Mouse (Mus musculus) cerebellum, adult 11-12 months (tissue): ENCODE results near the gene Nfx1.

Source experiments
- DNase-seq: peaks from one replicate; pipeline ENCODE4 v3.0.0; 2022

The Nfx1 gene

DNA sequence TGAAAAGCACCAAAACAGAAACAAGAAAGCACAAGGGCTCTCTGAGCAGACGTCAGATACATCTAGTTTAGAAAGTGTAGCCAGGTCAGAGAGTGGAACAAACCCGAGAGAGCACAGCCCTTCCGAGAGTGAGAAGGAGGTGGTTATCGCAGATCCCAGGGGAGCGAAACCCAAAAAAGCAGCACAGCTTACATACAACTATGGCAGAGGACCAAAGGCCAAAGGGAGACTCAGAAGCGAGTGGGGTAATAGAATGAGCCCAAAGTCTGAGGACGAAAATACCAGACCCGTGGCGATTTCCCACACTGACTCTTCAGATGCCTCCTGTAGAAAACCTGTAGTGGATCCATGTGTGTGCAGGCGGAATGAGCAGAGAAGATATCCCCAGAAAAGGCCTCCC lies 5.9 kb downstream of the Nfx1 start:
- DNase-seq, result no peak

GRCm38 (mm10) chr4:40979430-40979829 lies 8.7 kb downstream of the Nfx1 start:
- DNase-seq, result no peak

DNA sequence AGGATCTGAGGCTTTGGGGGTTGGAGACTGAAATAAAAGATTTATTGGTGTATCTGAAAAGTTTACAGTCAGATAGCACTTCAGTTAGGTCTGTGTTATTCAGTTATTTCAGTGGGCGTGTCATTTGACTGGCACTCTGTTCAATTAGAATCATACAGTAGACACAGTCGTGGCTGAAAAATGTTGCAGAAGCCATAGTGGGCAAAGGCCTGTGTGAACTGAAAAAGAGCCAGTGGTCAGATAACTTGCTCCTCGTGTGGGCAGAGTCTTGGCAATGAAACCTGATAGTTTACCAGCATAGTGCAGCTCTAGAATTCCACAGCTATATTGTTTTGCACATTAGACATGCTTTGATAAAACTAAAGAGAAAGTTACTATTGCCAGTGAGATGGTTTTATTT lies 11.8 kb downstream of the Nfx1 start:
- no peak for DNase-seq

DNA sequence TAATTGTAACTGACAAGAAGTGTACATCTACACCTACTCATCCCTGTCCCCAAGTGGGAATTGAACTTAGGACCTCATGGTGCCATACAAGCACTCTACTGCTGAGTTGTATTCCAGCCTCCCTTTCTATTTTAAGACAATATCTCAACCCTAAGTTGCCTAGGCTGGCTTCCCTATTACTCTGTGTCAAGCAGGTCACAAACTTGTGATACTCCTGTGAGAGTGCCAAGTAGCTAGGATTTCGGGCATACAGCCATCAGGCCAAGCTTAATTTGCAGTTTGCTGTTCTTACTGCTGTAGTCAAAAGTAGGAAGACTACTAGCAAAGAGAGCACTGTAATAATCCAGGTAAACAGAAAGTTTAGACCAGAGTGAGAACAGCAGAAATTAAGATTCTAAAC lies 13.0 kb downstream of the Nfx1 start:
- DNase-seq, result no peak

DNA sequence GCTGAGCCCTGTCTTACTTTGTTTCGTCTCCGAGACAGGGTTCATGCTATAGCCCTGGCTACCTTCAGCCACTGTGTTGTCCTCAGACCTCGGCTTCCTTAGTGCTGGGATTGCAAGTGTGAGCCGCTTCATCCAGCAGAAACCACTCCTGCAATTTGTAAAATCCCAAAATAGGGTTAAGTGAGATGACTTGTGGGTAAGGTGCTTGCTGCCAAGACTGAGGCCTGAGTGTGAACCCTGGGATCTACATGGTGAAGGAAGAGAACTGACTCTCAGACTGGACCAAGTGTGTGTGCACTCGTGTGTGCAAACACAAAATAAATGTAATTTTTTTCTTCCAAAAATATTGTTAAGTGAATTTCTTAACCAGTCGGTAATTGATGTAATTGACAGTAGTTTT lies 18.9 kb downstream of the Nfx1 start:
- no peak for DNase-seq

DNA sequence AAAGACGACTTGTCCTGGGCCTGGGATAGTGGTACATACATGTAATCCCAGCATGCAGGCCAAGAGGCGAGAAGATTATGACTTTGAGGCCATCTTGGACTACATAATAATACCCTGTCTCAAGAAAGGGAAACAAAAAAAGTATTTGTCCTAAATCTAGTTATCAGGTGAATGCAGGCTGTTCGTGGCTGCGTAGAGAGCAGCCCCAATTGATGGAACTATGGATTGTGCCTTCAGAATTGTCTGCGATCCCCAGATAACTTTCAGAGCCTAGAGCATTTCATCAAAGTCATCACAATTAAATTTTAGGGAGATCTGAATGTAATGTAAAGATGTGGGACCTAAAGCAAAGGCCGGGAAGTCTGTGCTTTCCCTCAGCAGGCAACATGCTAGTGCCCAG lies 25.6 kb downstream of the Nfx1 start:
- no peak for DNase-seq

DNA sequence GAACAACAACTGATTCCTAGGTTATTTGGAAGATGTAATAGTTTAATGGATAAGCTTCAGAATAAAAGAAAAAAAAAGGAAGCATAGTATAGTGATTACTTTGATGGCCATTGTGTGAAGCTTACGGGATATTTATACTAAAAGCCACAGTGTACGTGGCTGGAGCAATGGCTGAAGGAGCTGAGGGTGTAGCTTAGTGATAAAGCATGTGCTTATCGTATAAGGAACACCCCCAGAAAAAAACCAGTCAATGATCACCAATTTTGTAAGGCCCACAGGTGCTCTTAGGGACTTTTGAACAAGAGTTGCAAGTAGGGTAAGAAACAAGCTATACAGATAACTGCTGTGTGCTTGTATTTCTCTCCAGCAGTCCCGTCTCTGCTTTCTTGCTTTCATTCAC lies 27.2 kb downstream of the Nfx1 start:
- no peak for DNase-seq

DNA sequence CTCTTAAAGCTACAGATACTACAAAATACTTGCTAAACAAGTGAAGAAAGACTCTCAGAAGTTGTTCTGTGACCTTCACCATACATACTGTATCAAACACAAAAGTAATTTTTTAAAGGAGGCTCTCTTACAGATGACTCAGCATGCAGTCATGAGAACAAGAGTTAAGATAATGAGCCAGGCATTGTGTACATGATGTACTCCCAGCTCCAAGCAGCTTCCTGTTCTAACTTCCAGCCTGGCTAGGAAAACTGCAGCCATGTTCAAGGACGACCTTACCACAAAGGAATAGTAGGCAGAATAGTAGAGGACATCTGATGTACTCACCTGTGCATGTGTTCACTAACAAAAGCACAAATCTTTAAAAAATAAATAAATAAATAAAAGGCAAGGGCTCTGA lies 29.6 kb downstream of the Nfx1 start:
- DNase-seq, result no peak

DNA sequence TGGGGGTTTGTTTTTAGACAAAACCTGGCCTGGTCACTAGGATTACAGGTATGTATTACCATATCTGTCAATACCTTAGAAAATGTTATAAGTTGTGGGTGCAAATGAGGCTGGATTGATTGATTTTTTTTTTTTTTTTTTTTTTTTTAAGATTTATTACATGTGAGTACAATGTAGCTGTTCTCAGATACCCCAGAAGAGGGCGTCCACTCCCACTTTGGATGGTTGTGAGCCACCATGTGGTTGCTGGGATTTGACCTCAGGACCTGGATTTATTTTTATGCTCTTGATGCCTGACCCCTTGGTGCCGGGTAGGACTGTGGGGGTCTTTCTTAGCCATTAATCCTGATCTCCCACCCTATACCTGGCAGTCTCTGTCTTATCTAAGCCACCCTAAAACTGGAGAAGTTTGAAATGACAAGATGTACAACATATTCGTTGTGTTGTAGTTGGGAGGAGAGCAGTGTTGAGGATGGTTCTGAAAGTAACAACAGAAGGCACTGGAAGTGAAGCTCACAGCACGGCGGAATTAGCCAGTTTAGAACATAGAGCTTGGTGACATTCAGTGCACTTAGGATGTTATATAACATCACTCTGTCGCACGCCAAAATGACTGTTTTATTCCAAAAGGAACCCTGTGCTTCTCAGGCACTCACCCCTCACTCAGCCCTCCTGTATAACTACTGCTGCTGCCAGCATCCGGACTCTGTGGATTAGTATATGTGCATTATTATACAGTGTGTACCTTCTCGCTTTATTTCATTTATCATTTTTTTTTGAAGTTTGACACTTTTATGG lies 30.3 kb downstream of the Nfx1 start:
- no peak for DNase-seq

DNA sequence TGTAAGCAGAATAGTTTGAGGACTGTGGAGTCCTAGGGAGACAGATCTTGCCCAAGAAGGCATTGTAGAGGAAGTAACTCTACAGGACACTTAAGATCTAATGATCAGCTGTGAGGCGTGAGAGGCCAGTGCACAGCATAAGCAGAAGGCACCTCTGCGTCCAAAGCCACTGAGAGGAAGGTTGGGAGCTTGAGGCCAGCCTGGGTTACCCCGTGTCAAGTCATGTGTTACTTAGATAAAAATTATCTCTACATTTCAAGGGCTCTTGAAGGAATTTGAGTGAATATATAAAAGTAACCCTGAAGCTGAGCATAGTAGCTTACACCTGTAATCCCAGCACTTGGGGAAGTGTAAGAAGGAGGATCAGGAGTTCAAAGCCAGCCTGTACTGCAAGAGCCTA lies 42.6 kb downstream of the Nfx1 start:
- DNase-seq, result no peak

DNA sequence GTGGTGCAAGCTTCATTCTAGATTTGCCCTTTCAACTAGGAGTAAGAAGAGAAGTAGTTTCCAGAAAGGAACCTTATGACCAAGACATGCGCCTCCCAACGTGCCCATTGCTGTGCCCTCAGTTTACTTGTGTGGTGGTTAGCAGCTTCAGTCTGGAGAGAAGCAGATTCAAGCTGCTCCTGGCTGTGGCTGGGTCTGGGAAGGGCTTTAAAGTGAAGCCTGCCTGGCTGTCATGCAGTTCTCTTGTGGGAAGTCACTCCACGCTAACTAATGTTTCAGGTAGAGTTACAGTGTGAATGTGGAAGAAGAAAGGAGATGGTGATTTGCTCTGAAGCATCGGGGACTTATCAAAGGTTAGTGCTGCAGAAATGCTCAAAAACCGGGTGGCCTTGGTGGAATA lies 45.1 kb downstream of the Nfx1 start:
- no peak for DNase-seq

- DNase-seq, result no peak
These were observed 50.4 kb downstream of the Nfx1 start for GRCm38 (mm10) chr4:41021094-41021493.

- no peak for DNase-seq
These were observed 55.5 kb downstream of the Nfx1 start for GRCm38 (mm10) chr4:41026086-41026787.

- DNase-seq, result no peak
These were observed 57.2 kb downstream of the Nfx1 start for GRCm38 (mm10) chr4:41027872-41028271.

DNA sequence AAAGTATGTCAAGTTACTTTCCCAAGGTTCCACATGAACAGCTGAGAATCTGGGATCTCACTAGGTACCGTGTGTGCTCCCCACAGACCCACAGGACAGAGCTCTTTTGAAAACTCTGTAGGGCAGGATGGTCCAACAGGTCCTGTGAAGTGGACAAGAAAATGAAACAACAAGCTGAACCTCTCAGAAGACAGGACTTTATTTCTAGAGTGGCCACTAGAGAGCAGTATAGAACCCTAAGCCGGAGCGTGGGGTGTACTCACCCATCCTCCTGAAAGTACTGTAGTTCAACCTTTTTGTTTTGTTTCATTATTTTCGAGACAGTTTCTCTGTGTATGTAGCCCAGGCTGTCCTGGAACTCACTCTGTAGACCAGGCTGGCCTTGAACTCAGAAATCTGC lies 57.6 kb downstream of the Nfx1 start:
- no peak for DNase-seq

- DNase-seq, result no peak
These were observed 58.7 kb downstream of the Nfx1 start for GRCm38 (mm10) chr4:41029372-41029771.

- DNase-seq, result no peak
These were observed 60.5 kb downstream of the Nfx1 start for GRCm38 (mm10) chr4:41031242-41031641.

DNA sequence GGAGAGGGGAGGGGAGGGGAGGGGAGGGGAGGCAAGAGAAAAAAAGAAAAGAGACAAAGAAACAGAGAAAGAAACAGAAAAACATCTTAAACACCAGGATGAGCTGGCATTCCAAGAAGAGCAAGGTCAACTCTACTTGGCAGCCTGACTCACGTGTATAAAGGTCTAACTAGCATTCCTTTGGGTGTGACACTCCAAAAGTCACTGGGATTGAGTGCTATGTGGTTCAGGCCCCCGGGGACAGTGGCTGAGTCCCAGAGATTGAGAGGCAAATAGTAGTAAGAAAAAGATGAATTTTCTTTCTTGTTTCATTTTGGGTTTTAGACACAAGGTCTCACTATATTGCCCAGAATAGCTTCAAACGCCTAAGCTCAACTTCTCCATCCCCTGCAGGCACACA lies 67.2 kb downstream of the Nfx1 start:
- no peak for DNase-seq

DNA sequence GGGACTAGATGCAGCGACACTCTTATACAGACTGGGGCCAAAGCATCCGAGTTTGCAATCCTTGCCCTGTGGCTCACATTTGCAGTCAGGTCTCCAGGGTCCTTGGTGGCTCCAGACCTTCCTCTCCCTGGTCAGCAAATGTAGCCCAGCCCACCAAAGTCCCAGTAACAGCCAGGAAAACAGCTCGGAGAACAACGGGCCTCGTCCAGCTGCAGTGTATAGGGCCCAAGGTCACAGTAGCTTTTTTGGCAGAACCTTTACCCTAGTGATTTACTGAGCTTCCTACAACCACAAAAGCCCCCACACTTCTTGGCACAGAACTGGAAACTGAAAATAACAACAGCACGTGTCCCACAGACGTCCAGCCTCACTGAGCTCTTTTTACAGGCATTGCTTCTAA lies 70.3 kb downstream of the Nfx1 start:
- no peak for DNase-seq

DNA sequence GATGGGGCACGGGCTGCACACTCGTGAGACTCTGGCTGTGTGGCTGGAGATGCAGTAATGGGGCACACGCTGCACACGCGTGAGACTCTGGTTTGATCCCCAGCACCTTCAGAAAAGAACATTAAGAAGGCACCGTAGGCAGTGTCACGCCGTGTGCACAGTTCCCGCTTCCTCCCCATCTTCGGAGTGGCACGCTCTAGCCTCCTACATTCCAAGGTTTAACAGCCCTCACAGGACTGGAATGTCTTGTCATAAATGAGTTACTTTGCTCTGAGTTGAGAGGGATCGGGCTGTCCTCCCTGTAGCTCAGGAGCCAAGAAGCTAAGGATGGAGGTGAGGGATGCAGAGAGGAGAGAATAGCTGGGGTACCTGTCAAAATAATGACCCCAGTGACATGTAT lies 72.2 kb downstream of the Nfx1 start:
- no peak for DNase-seq

- no peak for DNase-seq
These were observed 73.3 kb downstream of the Nfx1 start for GRCm38 (mm10) chr4:41043961-41044360.

- no peak for DNase-seq
These were observed 74.6 kb downstream of the Nfx1 start for GRCm38 (mm10) chr4:41045288-41045687.

- DNase-seq, result no peak
These were observed 75.6 kb downstream of the Nfx1 start for GRCm38 (mm10) chr4:41046254-41046795.

DNA sequence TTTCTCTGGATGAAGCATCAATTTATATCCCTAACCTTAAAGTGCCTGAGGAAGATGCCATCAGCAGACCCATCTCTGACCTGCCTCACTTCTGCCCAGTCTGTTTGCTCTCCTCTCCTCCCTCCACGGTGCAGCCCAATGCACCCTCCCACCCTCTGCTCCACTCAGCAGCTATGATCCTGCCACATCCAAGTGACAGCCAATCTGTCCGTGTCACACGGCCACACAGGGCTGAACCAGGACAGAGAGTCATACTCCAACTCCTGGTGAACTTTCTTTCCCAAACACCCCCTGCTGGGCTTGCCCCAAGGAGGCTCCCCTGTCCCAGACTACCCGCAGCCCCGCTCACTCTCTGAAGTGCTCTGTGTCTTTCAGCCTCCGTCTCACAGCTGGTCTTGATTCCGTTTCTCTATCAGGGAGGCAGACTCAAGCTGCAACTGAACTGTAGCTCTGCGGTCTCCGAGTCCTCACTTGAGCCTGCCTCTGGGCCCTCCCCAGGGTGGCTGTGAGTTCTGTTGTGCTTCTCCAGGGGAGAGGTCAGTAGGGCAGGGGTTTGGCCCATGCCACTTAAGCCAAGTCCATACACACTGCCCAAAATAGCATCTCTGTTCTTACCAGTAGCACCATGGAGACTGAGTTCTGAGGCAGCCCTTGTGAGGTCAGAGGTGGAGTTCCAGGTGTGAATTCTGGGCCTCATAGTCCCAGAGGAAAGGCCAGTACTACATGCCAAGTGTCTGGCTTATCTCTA lies 77.0 kb downstream of the Nfx1 start, which contains the start of gene Aqp7:
Gene Aqp7, minus strand, starts transcription at position 616 of the 748 bp plus-strand sequence.
- no peak for DNase-seq
